Mouse (Mus musculus) bone marrow, adult 2 months (tissue): ENCODE results near the gene Retreg1.

Experiments used
- CTCF ChIP-seq: fragments of 200-500 bp; IDR thresholded peaks from 2 replicates; pipeline ENCODE4 v1.5.1; 2011; ENCODE audit warnings: low read length, control low read depth; ENCODE audit not compliant: control insufficient read depth, insufficient read depth
- POLR2A ChIP-seq: fragments of 200-500 bp; IDR thresholded peaks from 2 replicates; pipeline ENCODE4 v1.6.1; 2011; ENCODE audit warnings: low read depth, mild to moderate bottlenecking, control low read depth, low read length, borderline replicate concordance; ENCODE audit not compliant: control insufficient read depth

GRCm38 (mm10) chr15:25948257-25949223, 105.6 kb downstream of the Retreg1 start:
- TF ChIP-seq CTCF (no peak), POLR2A (no peak)
